Mouse (Mus musculus): ENCODE data around the gene Pcdh17.

Gene Pcdh17

GRCm38 (mm10) chr14:84443288-84443686 is at the start of gene Pcdh17:
TSS of gene Pcdh17 (plus strand) at chr14:84443563.
- peak; percentile 96 for DNase-seq (ENCODE audit: low read depth, low spot score)

GRCm38 (mm10) chr14:84397137-84397536 is 46.2 kb upstream of the Pcdh17 start:
- no peak for DNase-seq (ENCODE audit: low read depth, low spot score)

- no peak for DNase-seq (ENCODE audit: low read depth, low spot score)
Observed at GRCm38 (mm10) chr14:84424736-84425135, 18.6 kb upstream of the Pcdh17 start.

GRCm38 (mm10) chr14:84426616-84427015 is 16.7 kb upstream of the Pcdh17 start:
- DNase-seq (ENCODE audit: low read depth, low spot score): no peak

- peak; percentile 39 for DNase-seq (ENCODE audit: low read depth, low spot score)
Observed at GRCm38 (mm10) chr14:84438066-84438770, 5.1 kb upstream of the Pcdh17 start.

GRCm38 (mm10) chr14:84440903-84441302 is 2.5 kb upstream of the Pcdh17 start:
- peak; percentile 36 for DNase-seq (ENCODE audit: low read depth, low spot score)

- DNase-seq (ENCODE audit: low read depth, low spot score): peak; percentile 31
Observed at GRCm38 (mm10) chr14:84442528-84443287, 655 bp upstream of the Pcdh17 start.

- no peak for DNase-seq (ENCODE audit: low read depth, low spot score)
Observed at GRCm38 (mm10) chr14:84443761-84444160, 398 bp downstream of the Pcdh17 start.

GRCm38 (mm10) chr14:84444276-84444662 is 906 bp downstream of the Pcdh17 start:
- peak; percentile 19 for DNase-seq (ENCODE audit: low read depth, low spot score)

- DNase-seq (ENCODE audit: low read depth, low spot score): peak; percentile 16
Observed at GRCm38 (mm10) chr14:84444663-84445502, 1.5 kb downstream of the Pcdh17 start.

- peak; percentile 67 for DNase-seq (ENCODE audit: low read depth, low spot score)
Observed at GRCm38 (mm10) chr14:84445503-84446410, 2.4 kb downstream of the Pcdh17 start.

GRCm38 (mm10) chr14:84446411-84446915 is 3.1 kb downstream of the Pcdh17 start:
- DNase-seq (ENCODE audit: low read depth, low spot score): no peak

- DNase-seq (ENCODE audit: low read depth, low spot score): peak; percentile 61
Observed at GRCm38 (mm10) chr14:84446941-84447641, 3.7 kb downstream of the Pcdh17 start.

GRCm38 (mm10) chr14:84447661-84448380 is 4.5 kb downstream of the Pcdh17 start:
- DNase-seq (ENCODE audit: low read depth, low spot score): peak; percentile 50

GRCm38 (mm10) chr14:84448381-84448771 is 5.0 kb downstream of the Pcdh17 start:
- no peak for DNase-seq (ENCODE audit: low read depth, low spot score)

GRCm38 (mm10) chr14:84454074-84454845 is 10.9 kb downstream of the Pcdh17 start:
- DNase-seq (ENCODE audit: low read depth, low spot score): no peak

- DNase-seq (ENCODE audit: low read depth, low spot score): no peak
Observed at GRCm38 (mm10) chr14:84475491-84475890, 32.1 kb downstream of the Pcdh17 start.

GRCm38 (mm10) chr14:84476336-84476735 is 33.0 kb downstream of the Pcdh17 start:
- DNase-seq (ENCODE audit: low read depth, low spot score): no peak

GRCm38 (mm10) chr14:84476906-84477305 is 33.5 kb downstream of the Pcdh17 start:
- no peak for DNase-seq (ENCODE audit: low read depth, low spot score)
